ENCODE assay signal across 19 mouse cellular contexts in the genomic region with DNA sequence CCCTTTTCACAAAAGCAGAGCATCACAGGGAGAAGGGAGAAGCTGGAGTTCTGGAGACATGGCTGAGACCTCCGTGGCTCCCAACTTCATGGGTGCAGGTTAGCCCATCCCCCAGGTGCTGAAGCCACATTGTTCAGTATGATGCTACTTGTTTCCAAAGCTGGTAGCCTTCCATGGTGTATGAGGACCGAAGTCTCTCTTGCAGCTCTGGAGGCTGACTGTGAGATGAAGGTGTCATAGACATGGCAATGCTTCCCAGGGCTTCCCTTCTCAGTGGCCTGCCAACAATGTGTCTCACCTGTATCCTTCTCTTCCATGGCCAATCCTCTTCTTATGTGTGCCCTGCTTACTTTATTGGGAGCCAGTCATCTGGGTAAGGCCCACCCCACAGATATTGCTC. TPM values are rescaled to one million over a fixed set of nuclear protein-coding genes. Genes with fewer than 3 reads are reported as not detected.
DNase-seq lines count a peak whose midpoint lies in the region; ATAC-seq lines count a peak whose summit lies in the region.
"Had no signal": no experiment of that assay in that cellular context is flagged by ENCODE, and none has a peak within 500 bp of the region (broad histone marks: within the 10 kb centered on the region; RNA-seq: fewer than 3 reads in every experiment).

No protein-coding gene starts in this region.

- peak; percentile 46 for DNase-seq in cerebellum, adult 11-12 months
- peak; percentile 53 for DNase-seq in cerebellum, adult 9-11 months
- no peak for DNase-seq in cerebellum, adult 9-10 months
- DNase-seq: adrenal gland, adult 8-10 months; adrenal gland, postnatal 14 days; adrenal gland, postnatal 36 days; B cell, adult 2 months; forebrain, postnatal 0 days had no signal

- ATAC-seq in cerebellum, adult (ENCODE audit: insufficient number of reproducible peaks, low FRiP score, low TSS enrichment): no peak
- no peak for ATAC-seq in hindbrain, embryonic 15.5 days (ENCODE audit: low FRiP score, low read depth)
- ATAC-seq in hindbrain, embryonic 16.5 days: no peak
- ATAC-seq: activated CD4-positive, CD25-positive, alpha-beta regulatory T cell, adult 4 months; CD4-positive, CD25-positive, alpha-beta regulatory T cell, adult 4 months; forebrain, embryonic 15.5 days; Patski had no signal

- H3K9ac ChIP-seq in hindbrain, embryonic 15.5 days: no peak overlapping the region
- no peak overlapping the region for H3K9ac ChIP-seq in hindbrain, embryonic 16.5 days (ENCODE audit: low read depth, low read length)
- H3K9ac ChIP-seq: embryonic facial prominence, embryonic 12.5 days; forebrain, embryonic 13.5 days; forebrain, embryonic 15.5 days; forebrain, postnatal 0 days had no signal

- 89% methylated on average over 2 of the region's 2 CpGs for WGBS in hindbrain, embryonic 15.5 days
- WGBS in hindbrain, embryonic 16.5 days: 94% methylated on average over 2 of the region's 2 CpGs

- peaks cover 15% of the 10 kb centered on the region for H3K4me1 ChIP-seq in hindbrain, embryonic 15.5 days (replicated peaks)
- H3K4me1 ChIP-seq in hindbrain, embryonic 16.5 days (ENCODE audit: control insufficient read depth, insufficient read depth, low read depth, low read length): peaks cover 7% of the 10 kb centered on the region
- H3K4me1 ChIP-seq: embryonic facial prominence, embryonic 12.5 days had no signal

- no peaks in the 10 kb centered on the region for H3K27me3 ChIP-seq in hindbrain, embryonic 15.5 days
- H3K27me3 ChIP-seq in hindbrain, embryonic 16.5 days (replicated peaks; ENCODE audit: control insufficient read depth, insufficient read depth, low read length): no peaks in the 10 kb centered on the region
- H3K27me3 ChIP-seq: embryonic facial prominence, embryonic 12.5 days; forebrain, embryonic 13.5 days; forebrain, embryonic 15.5 days had no signal

- H3K36me3 ChIP-seq in hindbrain, embryonic 15.5 days: no peaks in the 10 kb centered on the region
- H3K36me3 ChIP-seq in hindbrain, embryonic 16.5 days (ENCODE audit: control insufficient read depth, insufficient read depth, low read length): no peaks in the 10 kb centered on the region
- H3K36me3 ChIP-seq: embryonic facial prominence, embryonic 10.5 days; embryonic facial prominence, embryonic 12.5 days; forebrain, embryonic 15.5 days; G1E had no signal

- no peak overlapping the region for H3K4me3 ChIP-seq in hindbrain, embryonic 15.5 days
- H3K4me3 ChIP-seq in hindbrain, embryonic 16.5 days (ENCODE audit: low read length): no peak overlapping the region
- H3K4me3 ChIP-seq: embryonic facial prominence, embryonic 10.5 days; embryonic facial prominence, embryonic 12.5 days; forebrain, embryonic 13.5 days; forebrain, embryonic 15.5 days had no signal

- no peak overlapping the region for H3K4me2 ChIP-seq in hindbrain, embryonic 15.5 days
- H3K4me2 ChIP-seq in hindbrain, embryonic 16.5 days (ENCODE audit: low read length): no peak overlapping the region
- H3K4me2 ChIP-seq: embryonic facial prominence, embryonic 12.5 days; forebrain, embryonic 13.5 days; forebrain, embryonic 15.5 days had no signal

- peak overlapping the region; percentile 68; the same call in 1 of the 2 replicates for H3K27ac ChIP-seq in hindbrain, embryonic 15.5 days (replicated peaks)
- H3K27ac ChIP-seq in hindbrain, embryonic 16.5 days (ENCODE audit: low read depth, low read length): no peak overlapping the region
- H3K27ac ChIP-seq: embryonic facial prominence, embryonic 10.5 days; embryonic facial prominence, embryonic 12.5 days; forebrain, embryonic 13.5 days; forebrain, embryonic 15.5 days had no signal

- no peaks in the 10 kb centered on the region for H3K9me3 ChIP-seq in hindbrain, embryonic 15.5 days
- no peaks in the 10 kb centered on the region for H3K9me3 ChIP-seq in hindbrain, embryonic 16.5 days (ENCODE audit: control insufficient read depth, low read length)
- H3K9me3 ChIP-seq: embryonic facial prominence, embryonic 10.5 days; embryonic facial prominence, embryonic 12.5 days; forebrain, embryonic 13.5 days; forebrain, embryonic 15.5 days; G1E had no signal

RNA-seq across cellular contexts. Expression of a gene that starts 4.9 kb away (rescaled TPM):
- polyA plus RNA-seq in hindbrain, embryonic 15.5 days (2015; fragmentation: Nextera tagmentation; extraction: Ambion mirVana): 37.0 and 66.2 TPM in 2 replicates
- 25.0 and 35.3 TPM in 2 replicates for polyA plus RNA-seq in hindbrain, embryonic 16.5 days (2015; fragmentation: Nextera tagmentation; extraction: Ambion mirVana)
- polyA plus RNA-seq: activated CD4-positive, CD25-positive, alpha-beta regulatory T cell, adult 4 months; CD4-positive, CD25-positive, alpha-beta regulatory T cell, adult 4 months; G1E; Patski had no signal
